Comparison of ENCODE assay signal across 8 mouse cellular contexts in the genomic region with DNA sequence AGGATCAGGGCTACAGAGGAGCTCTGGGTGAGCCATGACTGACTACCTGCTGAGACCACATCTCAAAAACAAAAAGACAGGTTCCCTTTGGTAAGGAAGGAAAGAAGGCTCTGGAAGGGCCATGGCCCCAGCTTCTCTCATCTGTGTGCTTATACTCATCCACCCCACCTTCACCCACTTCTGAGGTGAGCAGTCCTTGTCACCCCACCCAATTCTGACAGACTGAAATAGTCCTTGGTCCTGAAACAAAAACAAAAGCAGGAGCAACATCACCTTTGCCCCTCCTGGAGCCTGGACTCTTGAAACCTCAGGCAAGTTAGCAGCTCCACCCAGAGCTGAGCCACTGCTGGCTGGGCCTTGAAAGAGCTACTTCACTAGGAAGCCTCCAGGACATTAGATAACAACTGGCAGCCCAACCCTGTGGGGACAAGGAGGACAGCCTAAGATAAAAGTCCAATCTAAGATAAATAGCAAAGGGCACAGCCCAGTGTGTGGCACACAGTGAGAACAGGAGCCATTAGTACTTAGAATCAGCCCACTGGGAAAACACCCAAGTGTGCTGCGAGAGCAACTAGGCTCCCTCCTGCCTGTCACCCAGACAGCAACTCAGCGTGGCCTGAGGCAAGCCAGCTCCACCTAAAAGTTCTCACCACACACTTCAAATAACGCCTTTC. TPM values are rescaled to one million over a fixed set of nuclear protein-coding genes. Genes with fewer than 3 reads are reported as not detected.
A peak's percentile ranks its signal among the peaks of the same experiment; 100 is the strongest.
DNase-seq lines count a peak whose midpoint lies in the region; ATAC-seq and TF ChIP-seq lines count a peak whose summit lies in the region.

No protein-coding gene starts in this region.

- peaks cover 44% of the 10 kb centered on the region for H3K36me3 ChIP-seq in heart, embryonic 14.5 days (ENCODE audit: control insufficient read depth, insufficient read depth, low read length)
- H3K36me3 ChIP-seq in liver, embryonic 15.5 days (replicated peaks) = peaks cover 36% of the 10 kb centered on the region
- H3K36me3 ChIP-seq in midbrain, embryonic 16.5 days (ENCODE audit: control insufficient read depth, insufficient read depth, low read length) = peaks cover 16% of the 10 kb centered on the region

- DNase-seq in gastrocnemius, adult 2 months = peak; percentile 32
- DNase-seq in gastrocnemius, postnatal 14 days = no peak
- DNase-seq in R1 (ENCODE audit: low read depth, low spot score) = peak; percentile 90
- DNase-seq in thymus, postnatal 14 days = no peak
- DNase-seq in urinary bladder, postnatal 4 days (ENCODE audit: low spot score in 2 of 2) = no peak

- H3K27ac ChIP-seq in gastrocnemius, adult 2 months = peak overlapping the region; percentile 52
- H3K27ac ChIP-seq in heart, embryonic 14.5 days (replicated peaks in 1 of 2; ENCODE audit: control insufficient read depth in 1 of 2, insufficient read depth in 1 of 2, low read depth in 2 of 2, low read length in 2 of 2) = peak overlapping the region; percentile 14 to 55; a peak in 3 of 4 replicates
- peak overlapping the region; percentile 95 for H3K27ac ChIP-seq in liver, embryonic 15.5 days (replicated peaks)
- H3K27ac ChIP-seq in midbrain, embryonic 16.5 days (ENCODE audit: low read length) = no peak overlapping the region

- H3K4me3 ChIP-seq in gastrocnemius, adult 2 months = no peak overlapping the region
- H3K4me3 ChIP-seq in heart, embryonic 14.5 days (ENCODE audit: control insufficient read depth in 1 of 2, insufficient read depth in 1 of 2, low read depth in 1 of 2, low read length in 2 of 2) = no peak overlapping the region
- peak overlapping the region; percentile 30 for H3K4me3 ChIP-seq in liver, embryonic 15.5 days (replicated peaks)
- H3K4me3 ChIP-seq in midbrain, embryonic 16.5 days (ENCODE audit: low read depth, low read length) = no peak overlapping the region

- 9% methylated on average over 3 of the region's 3 CpGs for whole genome bisulfite sequencing in heart, embryonic 14.5 days
- 10% methylated on average over 3 of the region's 3 CpGs for WGBS in liver, embryonic 15.5 days (ENCODE audit: insufficient replicate concordance)
- WGBS in midbrain, embryonic 16.5 days = 41% methylated on average over 3 of the region's 3 CpGs

- no peak for TF ChIP-seq CTCF in gastrocnemius, adult 2 months (IDR thresholded peaks at IDR 0.05)

- H3K4me1 ChIP-seq in heart, embryonic 14.5 days (ENCODE audit: control insufficient read depth in 2 of 2, insufficient read depth in 2 of 2, low read length in 2 of 2) = peaks cover 12 to 27% of the 10 kb centered on the region in 2 experiments
- peaks cover 55% of the 10 kb centered on the region for H3K4me1 ChIP-seq in liver, embryonic 15.5 days (replicated peaks)
- H3K4me1 ChIP-seq in midbrain, embryonic 16.5 days (ENCODE audit: control insufficient read depth, insufficient read depth, low read length) = no peaks in the 10 kb centered on the region

- no peaks in the 10 kb centered on the region for H3K9me3 ChIP-seq in heart, embryonic 14.5 days (ENCODE audit: control insufficient read depth, low read length)
- H3K9me3 ChIP-seq in liver, embryonic 15.5 days (replicated peaks) = no peaks in the 10 kb centered on the region
- H3K9me3 ChIP-seq in midbrain, embryonic 16.5 days (replicated peaks; ENCODE audit: control insufficient read depth, low read length, poor library complexity, severe bottlenecking) = no peaks in the 10 kb centered on the region

- ATAC-seq in heart, embryonic 14.5 days (ENCODE audit: insufficient number of reproducible peaks, insufficient read depth, low FRiP score, low read depth) = peak; percentile 71; the same call in 1 of the 2 replicates
- ATAC-seq in liver, embryonic 15.5 days (ENCODE audit: insufficient read depth) = peak; percentile 100
- no peak for ATAC-seq in midbrain, embryonic 16.5 days

- H3K4me2 ChIP-seq in heart, embryonic 14.5 days (ENCODE audit: low read length) = no peak overlapping the region
- peak overlapping the region; percentile 68 for H3K4me2 ChIP-seq in liver, embryonic 15.5 days
- H3K4me2 ChIP-seq in midbrain, embryonic 16.5 days (ENCODE audit: low read length) = no peak overlapping the region

- H3K27me3 ChIP-seq in heart, embryonic 14.5 days (ENCODE audit: control insufficient read depth, insufficient read depth, low read length) = no peaks in the 10 kb centered on the region
- no peaks in the 10 kb centered on the region for H3K27me3 ChIP-seq in liver, embryonic 15.5 days
- H3K27me3 ChIP-seq in midbrain, embryonic 16.5 days (ENCODE audit: control insufficient read depth, insufficient read depth, low read depth, low read length) = no peaks in the 10 kb centered on the region

- no peak overlapping the region for H3K9ac ChIP-seq in heart, embryonic 14.5 days (ENCODE audit: low read length)
- peak overlapping the region; percentile 53 for H3K9ac ChIP-seq in liver, embryonic 15.5 days
- no peak overlapping the region for H3K9ac ChIP-seq in midbrain, embryonic 16.5 days (ENCODE audit: low read depth, low read length)

- intact Hi-C loops in gastrocnemius, adult 2 months (cut with DNase I) = no loop called here
- intact Hi-C loops in gastrocnemius, postnatal 14 days (cut with DNase I; ENCODE audit: low total_unique reads) = no loop called here

RNA-seq across cellular contexts. Expression of a gene that starts 18.0 kb away (rescaled TPM):
- total RNA-seq in gastrocnemius, adult 2 months (2021) = 10 to 100 TPM; 19.9 to 24.8 TPM
- 10 to 100 TPM; 14.1 to 19.1 TPM for total RNA-seq in gastrocnemius, postnatal 14 days (2021)
- 13.9 and 16.6 TPM in 2 replicates for polyA plus RNA-seq in heart, embryonic 14.5 days (2014; fragmentation: Nextera tagmentation; extraction: Ambion mirVana)
- 7.8 and 8.8 TPM in 2 replicates for polyA plus RNA-seq in liver, embryonic 15.5 days (2015; fragmentation: Nextera tagmentation; extraction: Ambion mirVana)
- 27.3 and 28.6 TPM in 2 replicates for polyA plus RNA-seq in midbrain, embryonic 16.5 days (2015; fragmentation: Nextera tagmentation; extraction: Ambion mirVana)

RNA-seq across cellular contexts. Expression of a gene that starts 52.0 kb away (rescaled TPM):
- total RNA-seq in gastrocnemius, adult 2 months (2021) = 10 to 100 TPM; 43.0 to 52.8 TPM
- 10 to 100 TPM; 42.3 to 49.0 TPM for total RNA-seq in gastrocnemius, postnatal 14 days (2021)
- 140 and 157 TPM in 2 replicates for polyA plus RNA-seq in heart, embryonic 14.5 days (2014; fragmentation: Nextera tagmentation; extraction: Ambion mirVana)
- polyA plus RNA-seq in liver, embryonic 15.5 days (2015; fragmentation: Nextera tagmentation; extraction: Ambion mirVana) = 92.7 and 93.2 TPM in 2 replicates
- 236 and 262 TPM in 2 replicates for polyA plus RNA-seq in midbrain, embryonic 16.5 days (2015; fragmentation: Nextera tagmentation; extraction: Ambion mirVana)

RNA-seq across cellular contexts. Expression of a gene that starts 58.8 kb away (rescaled TPM):
- 10 to 100 TPM; 18.0 to 24.5 TPM for total RNA-seq in gastrocnemius, adult 2 months (2021)
- 10 to 100 TPM; 21.2 to 25.8 TPM for total RNA-seq in gastrocnemius, postnatal 14 days (2021)
- polyA plus RNA-seq in heart, embryonic 14.5 days (2014; fragmentation: Nextera tagmentation; extraction: Ambion mirVana) = 24.2 and 27.5 TPM in 2 replicates
- polyA plus RNA-seq in liver, embryonic 15.5 days (2015; fragmentation: Nextera tagmentation; extraction: Ambion mirVana) = 11.9 and 14.9 TPM in 2 replicates
- polyA plus RNA-seq in midbrain, embryonic 16.5 days (2015; fragmentation: Nextera tagmentation; extraction: Ambion mirVana) = 46.1 and 50.3 TPM in 2 replicates

Comparison
In these comparisons a context has a peak if more than half of its experiments do, and no peak if none do; other contexts are left out.
1. DNase-seq: peak in gastrocnemius, adult 2 months (single experiment) and R1 (single experiment); none in gastrocnemius, postnatal 14 days (single experiment), thymus, postnatal 14 days (single experiment) and urinary bladder, postnatal 4 days (0 of 2).